Mouse (Mus musculus) kidney, embryonic 14.5 days (tissue): ENCODE results near the gene Gm17304. TPM values are rescaled to one million over a fixed set of nuclear protein-coding genes. Genes with fewer than 3 reads are reported as not detected.

Experiments used
- ATAC-seq: fragments of 200-750 bp; cut with Nextera tagmentation; 2 replicates; pipeline ENCODE4 v1.8.0; 2017; ENCODE audit warnings: moderate number of reproducible peaks, mild to moderate bottlenecking, moderate TSS enrichment, moderate library complexity; ENCODE audit not compliant: low FRiP score, low TSS enrichment
- H3K27ac ChIP-seq: fragments of 300-500 bp; sonication (generic); 2 replicates; pipeline ENCODE4 v1.5.1; 2014; ENCODE audit warnings: low read depth, mild to moderate bottlenecking, low read length, moderate library complexity, mixed read lengths
- H3K27me3 ChIP-seq: fragments of 300-500 bp; sonication (generic); 2 replicates; pipeline ENCODE4 v1.6.1; 2014; ENCODE audit warnings: mild to moderate bottlenecking, low read length; ENCODE audit not compliant: control insufficient read depth, insufficient read depth
- H3K36me3 ChIP-seq: fragments of 300-500 bp; sonication (generic); 2 replicates; pipeline ENCODE4 v1.6.1; 2014; ENCODE audit warnings: low read length, mixed read lengths; ENCODE audit not compliant: control insufficient read depth, insufficient read depth
- H3K4me1 ChIP-seq: fragments of 300-500 bp; sonication (generic); 2 replicates; pipeline ENCODE4 v1.6.1; 2014; ENCODE audit warnings: low read length, mixed read lengths; ENCODE audit not compliant: control insufficient read depth, insufficient read depth
- H3K4me2 ChIP-seq: fragments of 300-500 bp; sonication (generic); replicated peaks from 2 replicates; pipeline ENCODE4 v1.6.1; 2014; ENCODE audit warnings: low read depth, mild to moderate bottlenecking, low read length
- H3K4me3 ChIP-seq: fragments of 300-500 bp; sonication (generic); 2 replicates; pipeline ENCODE4 v1.5.1; 2014; ENCODE audit warnings: mild to moderate bottlenecking, low read length
- H3K9ac ChIP-seq: fragments of 300-500 bp; sonication (generic); 2 replicates; pipeline ENCODE4 v1.6.1; 2014; ENCODE audit warnings: low read depth, mild to moderate bottlenecking, low read length, moderate library complexity
- H3K9me3 ChIP-seq: fragments of 300-500 bp; sonication (generic); 2 replicates; pipeline ENCODE4 v1.6.1; 2016; ENCODE audit warnings: low read length; ENCODE audit not compliant: control insufficient read depth
- WGBS: fragments of 180-500 bp; shearing (Covaris S2); extraction: QIAGEN DNeasy Blood & Tissue Kit; methylation state at CpG from one replicate; pipeline ENCODE4 v1.1.7; 2014; 5-methylcytosine and 5-hydroxymethylcytosine counted together
- polyA plus RNA-seq: library from polyadenylated mRNA; unstranded; fragments of >200 nt; fragmentation: Nextera tagmentation; extraction: Ambion mirVana; gene quantifications from 2 replicates; pipeline ENCODE4 v1.2.1, GENCODE M21; 2014

The Gm17304 gene
- polyA plus RNA-seq: not detected in 2 replicates

DNA sequence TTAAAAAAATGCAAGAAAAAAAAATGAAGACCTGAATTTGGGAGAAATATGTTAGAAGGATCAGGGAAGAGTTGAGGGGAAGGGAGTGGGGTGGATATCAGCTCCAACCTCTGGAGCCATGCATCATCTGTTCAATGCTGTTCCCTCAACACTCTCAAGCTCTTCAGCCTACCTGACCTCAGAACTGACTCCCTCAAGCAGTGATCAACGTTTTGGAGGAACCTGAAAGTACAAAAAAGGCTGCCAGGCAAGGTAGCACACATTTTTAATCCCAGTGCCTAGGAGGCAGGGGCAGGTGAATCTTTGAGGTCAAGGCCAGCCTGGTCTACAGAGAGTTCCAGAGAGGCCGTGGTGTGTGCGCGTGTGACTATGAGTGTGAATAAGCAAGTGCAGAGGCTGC is at the start of gene Gm17304:
Gene Gm17304, plus strand, starts transcription at position 301 of the 400 bp plus-strand sequence.
- H3K27ac ChIP-seq: no peak within 1 kb of the TSS
- 91% methylated on average over 4 of the region's 4 CpGs for WGBS
- H3K27me3 ChIP-seq: no peaks in the 10 kb centered on the region
- H3K9ac ChIP-seq: no peak within 1 kb of the TSS
- H3K9me3 ChIP-seq: no peaks in the 10 kb centered on the region
- H3K4me3 ChIP-seq: no peak within 1 kb of the TSS
- ATAC-seq: no peak
- H3K4me1 ChIP-seq: no peaks in the 10 kb centered on the region
- H3K4me2 ChIP-seq: no peak within 1 kb of the TSS
- peaks cover 8% of the 10 kb centered on the region; the same call in 1 of the 2 replicates for H3K36me3 ChIP-seq

DNA sequence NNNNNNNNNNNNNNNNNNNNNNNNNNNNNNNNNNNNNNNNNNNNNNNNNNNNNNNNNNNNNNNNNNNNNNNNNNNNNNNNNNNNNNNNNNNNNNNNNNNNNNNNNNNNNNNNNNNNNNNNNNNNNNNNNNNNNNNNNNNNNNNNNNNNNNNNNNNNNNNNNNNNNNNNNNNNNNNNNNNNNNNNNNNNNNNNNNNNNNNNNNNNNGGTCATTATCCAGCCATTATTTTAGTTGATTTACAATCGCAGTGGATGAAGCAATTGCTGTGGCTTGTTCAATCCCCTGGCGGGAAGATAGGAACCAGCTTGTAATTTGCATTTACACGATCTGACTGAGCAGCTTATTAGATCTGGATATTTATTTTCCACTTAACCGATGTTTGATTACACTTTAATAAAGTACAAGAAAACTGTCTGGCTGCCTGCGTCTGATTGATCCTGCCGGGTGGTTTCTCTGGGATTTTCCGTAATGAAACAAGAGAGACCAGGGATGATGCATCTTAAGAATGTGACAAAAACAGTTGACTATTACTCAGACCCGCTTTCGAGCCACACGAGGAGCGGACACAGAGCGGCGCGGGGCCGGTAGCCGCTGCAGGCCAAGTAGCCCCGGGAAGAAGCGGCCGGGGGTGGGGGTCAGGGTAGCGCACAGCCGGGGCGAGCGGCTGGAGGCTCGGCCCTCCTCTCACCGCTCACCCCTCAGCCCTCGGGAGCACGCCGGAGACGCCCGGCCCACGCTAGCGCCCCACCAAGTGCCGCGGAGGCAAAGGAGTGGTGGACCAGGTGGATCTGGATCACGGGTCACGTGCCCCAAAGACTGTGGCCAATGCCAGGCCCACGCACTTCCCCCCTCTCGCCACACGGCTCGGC is 48.0 kb upstream of the Gm17304 start:
- peaks cover 93% of the 10 kb centered on the region for H3K27me3 ChIP-seq
- H3K4me2 ChIP-seq: peak overlapping the region; percentile 29
- WGBS: 3% methylated on average over 40 of the region's 40 CpGs
- H3K4me1 ChIP-seq: peaks cover 6% of the 10 kb centered on the region
- H3K9ac ChIP-seq: no peak overlapping the region
- H3K4me3 ChIP-seq: peak overlapping the region; percentile 22
- H3K27ac ChIP-seq: no peak overlapping the region
- H3K36me3 ChIP-seq: no peaks in the 10 kb centered on the region
- ATAC-seq: peak; percentile 68; the same call in 1 of the 2 replicates
- H3K9me3 ChIP-seq: no peaks in the 10 kb centered on the region

DNA sequence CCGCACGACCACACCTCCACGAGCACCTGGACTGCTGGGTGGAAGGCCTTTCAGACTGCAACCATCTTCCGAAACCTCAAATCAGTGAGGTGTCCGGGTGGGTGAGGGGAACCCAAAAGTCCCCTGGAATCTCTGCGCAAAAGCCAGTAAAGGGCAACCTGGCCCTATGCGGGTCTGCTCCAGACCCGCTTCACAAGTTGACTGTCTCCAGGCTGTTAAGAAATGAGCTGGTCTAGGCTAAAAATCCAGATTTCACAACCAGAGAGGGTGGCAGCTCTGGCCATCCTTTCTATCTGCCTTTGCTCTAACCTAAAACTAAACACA is 47.4 kb upstream of the Gm17304 start:
- peaks cover 96% of the 10 kb centered on the region for H3K27me3 ChIP-seq
- ATAC-seq: no peak
- no peak overlapping the region for H3K9ac ChIP-seq
- H3K4me1 ChIP-seq: peaks cover 6% of the 10 kb centered on the region
- 9% methylated on average over 8 of the region's 8 CpGs for WGBS
- peak overlapping the region; percentile 22 for H3K4me3 ChIP-seq
- no peak overlapping the region for H3K27ac ChIP-seq
- H3K36me3 ChIP-seq: no peaks in the 10 kb centered on the region
- peak overlapping the region; percentile 29; the same call in 1 of the 2 replicates for H3K4me2 ChIP-seq
- H3K9me3 ChIP-seq: no peaks in the 10 kb centered on the region

DNA sequence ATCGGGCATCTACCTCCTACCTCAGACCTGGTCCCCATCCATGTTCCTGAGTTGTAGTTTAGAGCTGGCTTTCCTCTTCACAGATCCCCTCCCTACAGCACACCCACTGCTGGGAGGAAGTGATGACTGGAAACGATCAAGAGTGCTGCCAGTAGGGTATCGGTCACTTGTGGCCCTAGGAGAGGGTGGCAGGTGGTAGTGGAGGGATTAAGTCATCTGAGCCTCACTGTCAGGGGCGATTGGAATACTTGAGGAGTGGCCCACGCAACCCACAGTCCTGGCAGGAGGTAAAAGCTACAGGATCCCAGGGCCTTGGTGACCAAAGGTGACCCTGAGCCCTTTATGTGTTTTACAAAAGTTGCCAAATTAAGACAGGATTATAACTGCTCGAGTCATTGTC is 42.9 kb upstream of the Gm17304 start:
- peaks cover 71% of the 10 kb centered on the region for H3K27me3 ChIP-seq
- H3K9ac ChIP-seq: no peak overlapping the region
- H3K4me2 ChIP-seq: no peak overlapping the region
- H3K4me3 ChIP-seq: no peak overlapping the region
- ATAC-seq: no peak
- H3K9me3 ChIP-seq: no peaks in the 10 kb centered on the region
- no peak overlapping the region for H3K27ac ChIP-seq
- WGBS: 49% methylated on average over 6 of the region's 6 CpGs
- H3K36me3 ChIP-seq: no peaks in the 10 kb centered on the region
- H3K4me1 ChIP-seq: peaks cover 3% of the 10 kb centered on the region

DNA sequence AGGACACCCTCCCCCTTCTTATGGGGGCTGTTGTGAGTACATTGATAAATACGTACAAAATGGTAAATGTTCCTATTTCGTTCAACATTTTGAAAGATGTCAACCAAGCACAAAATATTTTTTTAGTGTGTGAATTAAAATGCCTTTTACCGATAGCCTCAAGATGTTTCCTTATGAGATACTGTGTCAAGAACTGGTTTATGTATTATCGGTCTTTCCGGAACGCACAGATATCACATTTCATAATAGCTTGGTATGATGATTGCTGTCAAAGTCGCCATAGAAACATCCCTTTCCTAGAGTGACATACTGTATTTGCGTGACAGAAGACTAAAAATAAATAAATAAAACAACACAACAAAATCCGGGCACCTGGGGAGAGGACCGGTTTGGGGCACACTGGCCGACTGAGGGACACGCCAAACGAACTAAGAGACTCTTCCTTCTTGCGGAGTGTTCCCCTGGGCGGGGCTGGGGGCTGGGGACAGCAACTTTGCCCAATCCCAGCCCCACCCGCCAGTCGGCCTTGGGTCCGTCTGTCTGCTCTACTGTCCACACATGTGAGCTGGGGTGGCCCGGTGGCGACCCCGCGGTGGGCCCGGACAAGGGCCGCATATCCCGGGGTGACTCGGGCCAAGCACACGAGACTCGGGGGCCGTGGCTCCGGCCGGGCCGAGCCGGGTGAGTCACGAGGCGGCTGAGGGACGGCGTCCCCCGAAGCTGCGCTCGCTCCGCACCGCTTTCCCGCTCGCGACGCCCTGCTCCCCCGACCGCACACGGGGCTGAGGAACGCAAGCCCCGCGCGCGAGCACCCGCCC is 34.9 kb upstream of the Gm17304 start:
- no peaks in the 10 kb centered on the region for H3K36me3 ChIP-seq
- WGBS: 6% methylated on average over 51 of the region's 55 CpGs
- peak overlapping the region; percentile 100 for H3K4me2 ChIP-seq
- H3K9me3 ChIP-seq: no peaks in the 10 kb centered on the region
- H3K4me3 ChIP-seq: peak overlapping the region; percentile 56
- H3K9ac ChIP-seq: peak overlapping the region; percentile 58
- no peak overlapping the region for H3K27ac ChIP-seq
- H3K4me1 ChIP-seq: peaks cover 5% of the 10 kb centered on the region; the same call in 1 of the 2 replicates
- ATAC-seq: peak; percentile 85
- peaks cover 33% of the 10 kb centered on the region for H3K27me3 ChIP-seq

DNA sequence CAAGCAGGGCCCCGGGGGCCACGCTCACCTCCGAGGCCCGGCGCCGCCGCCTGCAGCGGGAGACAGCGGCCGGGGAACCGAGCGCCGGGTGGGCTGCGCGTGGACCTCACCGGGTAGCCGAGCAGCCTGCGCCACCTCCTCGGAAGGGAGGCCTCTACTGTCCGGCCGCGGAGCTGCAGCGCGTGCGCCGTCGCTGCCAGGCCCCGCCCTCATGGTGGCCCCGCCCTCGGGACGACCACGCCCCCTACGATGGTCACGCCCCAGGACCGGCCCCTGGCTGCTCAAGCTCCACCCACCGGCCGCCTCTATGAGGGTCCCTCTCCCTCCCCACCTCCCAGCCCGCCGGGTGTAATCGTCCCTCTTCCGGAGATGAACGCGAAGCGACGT is 34.3 kb upstream of the Gm17304 start:
- Histone ChIP-seq H3K27me3 (peaks cover 30% of the 10 kb centered on the region), H3K9ac (peak overlapping the region; percentile 58), H3K36me3 (no peaks in the 10 kb centered on the region), H3K4me1 (peaks cover 5% of the 10 kb centered on the region; the same call in 1 of the 2 replicates), H3K9me3 (no peaks in the 10 kb centered on the region), H3K4me3 (peak overlapping the region; percentile 56), H3K27ac (no peak overlapping the region), H3K4me2 (peak overlapping the region; percentile 100)
- peak; percentile 97 for ATAC-seq
- 0% methylated on average over 33 of the region's 45 CpGs for WGBS

DNA sequence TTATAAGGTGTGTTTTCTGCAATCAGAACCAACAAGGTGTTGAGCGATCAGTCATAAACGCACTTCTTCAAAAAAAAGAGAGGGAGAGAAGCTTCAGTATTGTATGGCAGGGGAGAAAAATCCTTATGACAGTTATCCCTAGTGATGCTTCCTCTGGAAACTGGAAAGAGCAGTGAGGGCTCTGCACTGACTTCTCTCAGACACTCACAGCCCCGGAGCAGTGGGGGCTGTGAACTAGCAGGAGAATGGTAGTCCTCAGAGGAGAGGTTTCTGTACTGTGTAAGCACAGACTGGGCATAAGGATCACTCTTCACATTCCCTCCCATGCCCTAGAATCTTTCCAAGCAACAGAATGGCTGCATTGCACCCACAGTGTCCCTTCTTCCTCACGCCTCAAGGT is 33.8 kb upstream of the Gm17304 start:
- no peak overlapping the region for H3K27ac ChIP-seq
- no peak overlapping the region for H3K9ac ChIP-seq
- peaks cover 30% of the 10 kb centered on the region for H3K27me3 ChIP-seq
- peaks cover 5% of the 10 kb centered on the region; the same call in 1 of the 2 replicates for H3K4me1 ChIP-seq
- no peaks in the 10 kb centered on the region for H3K9me3 ChIP-seq
- H3K4me3 ChIP-seq: no peak overlapping the region
- H3K36me3 ChIP-seq: no peaks in the 10 kb centered on the region
- WGBS: 27% methylated on average over 4 of the region's 4 CpGs
- ATAC-seq: no peak
- peak overlapping the region; percentile 100 for H3K4me2 ChIP-seq

DNA sequence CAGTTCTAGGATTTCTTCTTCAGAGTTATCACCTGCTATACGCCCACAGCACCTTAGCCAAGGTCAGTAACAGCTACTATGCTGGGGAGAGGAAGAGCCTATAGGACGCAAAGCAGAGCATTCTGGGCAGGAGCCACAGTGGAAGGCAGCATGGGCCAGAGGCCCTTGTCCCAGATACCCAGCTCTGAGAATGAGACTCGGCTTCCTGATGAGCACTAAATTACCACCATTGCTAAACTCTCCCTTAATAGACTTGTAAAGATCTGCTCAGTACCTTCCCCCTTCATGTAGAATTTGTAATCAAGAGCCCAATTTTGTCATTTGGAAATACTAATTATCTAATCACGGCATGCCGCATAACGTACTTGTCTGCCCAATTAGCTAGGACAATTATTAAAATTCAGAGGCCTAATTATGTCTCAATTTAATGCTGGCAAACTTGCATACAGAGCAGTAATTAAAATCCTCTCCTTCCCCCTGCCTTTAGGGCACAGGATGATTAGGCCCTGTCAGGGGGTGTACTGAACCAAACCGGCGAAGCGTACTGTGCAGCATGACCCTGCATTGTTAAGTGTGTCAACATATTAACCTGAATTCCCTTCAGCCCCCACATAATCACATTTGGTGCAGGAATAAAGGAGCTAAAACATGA is 31.5 kb upstream of the Gm17304 start:
- ATAC-seq: no peak
- H3K4me1 ChIP-seq: peaks cover 5% of the 10 kb centered on the region; the same call in 1 of the 2 replicates
- no peak overlapping the region for H3K4me2 ChIP-seq
- no peaks in the 10 kb centered on the region for H3K9me3 ChIP-seq
- H3K27ac ChIP-seq: no peak overlapping the region
- WGBS: 57% methylated on average over 9 of the region's 9 CpGs
- H3K4me3 ChIP-seq: no peak overlapping the region
- no peak overlapping the region for H3K9ac ChIP-seq
- no peaks in the 10 kb centered on the region for H3K36me3 ChIP-seq
- H3K27me3 ChIP-seq: peaks cover 28% of the 10 kb centered on the region
